Mouse (Mus musculus) CH12.LX (cell line): ENCODE measurements around the gene Tspan4. TPM values are rescaled to one million over a fixed set of nuclear protein-coding genes. Genes with fewer than 3 reads are reported as not detected.

Experiments
- DNase-seq: peaks from one replicate; pipeline ENCODE4 v3.0.0-alpha.2; 2013; ENCODE audit errors: extremely low read depth
- H3K27ac ChIP-seq: 2 replicates; pipeline ENCODE4 v1.5.1; 2012; ENCODE audit warnings: low read depth, mild to moderate bottlenecking, control low read depth, moderate library complexity; ENCODE audit not compliant: insufficient read depth
- H3K27me3 ChIP-seq: replicated peaks from 2 replicates; pipeline ENCODE3; 2012; ENCODE audit warnings: inconsistent platforms
- H3K36me3 ChIP-seq, 2 experiments: replicated peaks in 1 of 2; 2 replicates each; pipeline versions ENCODE3 to v1.6.1; 2012; ENCODE audit warnings: inconsistent platforms in 1 of 2, low read length in 1 of 2, mild to moderate bottlenecking in 1 of 2, mixed read lengths in 1 of 2, moderate library complexity in 1 of 2; ENCODE audit not compliant: control insufficient read depth in 1 of 2, insufficient read depth in 1 of 2
- H3K4me1 ChIP-seq, 2 experiments: 2 replicates each; pipeline ENCODE4 v1.6.1; 2012; ENCODE audit warnings: inconsistent platforms in 1 of 2, moderate library complexity in 1 of 2; ENCODE audit not compliant: insufficient read depth in 2 of 2, control insufficient read depth in 1 of 2
- H3K4me2 ChIP-seq: 2 replicates; pipeline ENCODE4 v1.6.1; 2012; ENCODE audit warnings: low read depth, mild to moderate bottlenecking, control low read depth; ENCODE audit not compliant: poor library complexity, insufficient read depth, severe bottlenecking
- H3K4me3 ChIP-seq, 3 experiments: fragments of 150-350 bp in 1 of 3; sonication (generic) in 1 of 3; replicated peaks in 1 of 3; 2 replicates each; pipeline versions ENCODE3 to v1.5.1; 2011 to 2012; ENCODE audit warnings: low read depth in 2 of 3, low read length in 2 of 3, mild to moderate bottlenecking in 2 of 3, moderate library complexity in 2 of 3, control low read depth in 1 of 3, improper control_type of control experiment in 1 of 3, inconsistent platforms in 1 of 3, mixed read lengths in 1 of 3; ENCODE audit not compliant: poor library complexity in 1 of 3
- H3K79me2 ChIP-seq: replicated peaks from 2 replicates; pipeline ENCODE4 v1.6.1; 2012; ENCODE audit warnings: mild to moderate bottlenecking, moderate library complexity; ENCODE audit not compliant: control insufficient read depth, poor library complexity, insufficient read depth, severe bottlenecking; ENCODE audit errors: extremely low read depth
- H3K9ac ChIP-seq: 2 replicates; pipeline ENCODE4 v1.6.1; 2012; ENCODE audit warnings: low read depth, mild to moderate bottlenecking, control low read depth, moderate library complexity; ENCODE audit not compliant: insufficient read depth
- H3K9me3 ChIP-seq: replicated peaks from 2 replicates; pipeline ENCODE3; 2012; ENCODE audit warnings: low read length, inconsistent platforms, mixed read lengths
- BHLHE40 ChIP-seq: IDR thresholded peaks from 2 replicates; pipeline ENCODE4 v1.6.1; 2011; ENCODE audit warnings: mild to moderate bottlenecking, low read depth, low read length, improper control_type of control experiment
- CHD1 ChIP-seq: IDR thresholded peaks from 2 replicates; pipeline ENCODE4 v1.6.1; 2012; ENCODE audit warnings: low read depth, low read length, improper control_type of control experiment, inconsistent platforms
- CHD2 ChIP-seq: IDR thresholded peaks from 2 replicates; pipeline ENCODE4 v1.6.1; 2011; ENCODE audit warnings: low read length, improper control_type of control experiment
- E2F4 ChIP-seq: IDR thresholded peaks from 2 replicates; pipeline ENCODE4 v1.6.1; 2011; ENCODE audit warnings: low read depth, low read length, improper control_type of control experiment; ENCODE audit not compliant: insufficient replicate concordance
- ELF1 ChIP-seq: IDR thresholded peaks from 2 replicates; pipeline ENCODE4 v1.6.1; 2014; ENCODE audit warnings: low read depth, mild to moderate bottlenecking, inconsistent platforms, low read length, improper control_type of control experiment
- EP300 ChIP-seq: IDR thresholded peaks from 2 replicates; pipeline ENCODE4 v1.6.1; 2011; ENCODE audit warnings: low read length, improper control_type of control experiment
- ETS1 ChIP-seq: conservative IDR thresholded peaks from 2 replicates; pipeline ENCODE4 v1.6.1; 2012; ENCODE audit warnings: low read depth, mild to moderate bottlenecking, inconsistent platforms, low read length, improper control_type of control experiment, moderate library complexity
- HCFC1 ChIP-seq: IDR thresholded peaks from 2 replicates; pipeline ENCODE4 v1.6.1; 2012; ENCODE audit warnings: low read depth, mild to moderate bottlenecking, inconsistent platforms, low read length, improper control_type of control experiment
- JUN ChIP-seq: IDR thresholded peaks from 2 replicates; pipeline ENCODE4 v1.6.1; 2011; ENCODE audit warnings: low read depth, mild to moderate bottlenecking, low read length, improper control_type of control experiment, moderate library complexity; ENCODE audit not compliant: insufficient read depth
- MAX ChIP-seq: IDR thresholded peaks from 2 replicates; pipeline ENCODE4 v1.6.1; 2011; ENCODE audit warnings: low read length, improper control_type of control experiment
- MAZ ChIP-seq: IDR thresholded peaks from 2 replicates; pipeline ENCODE4 v1.6.1; 2012; ENCODE audit warnings: low read depth, mild to moderate bottlenecking, inconsistent platforms, low read length, improper control_type of control experiment, moderate library complexity
- MEF2A ChIP-seq: IDR thresholded peaks from 2 replicates; pipeline ENCODE4 v1.6.1; 2014; ENCODE audit warnings: low read depth, mild to moderate bottlenecking, inconsistent platforms, low read length, improper control_type of control experiment, borderline replicate concordance
- NELFE ChIP-seq: IDR thresholded peaks from 2 replicates; pipeline ENCODE4 v1.6.1; 2011; ENCODE audit warnings: low read depth, low read length, improper control_type of control experiment
- NRF1 ChIP-seq: IDR thresholded peaks from 2 replicates; pipeline ENCODE4 v1.6.1; 2014; ENCODE audit warnings: low read depth, mild to moderate bottlenecking, inconsistent platforms, low read length, improper control_type of control experiment, moderate library complexity
- PAX5 ChIP-seq: IDR thresholded peaks from 2 replicates; pipeline ENCODE4 v1.6.1; 2012; ENCODE audit warnings: low read length, inconsistent platforms, mixed read lengths
- POLR2A ChIP-seq: IDR thresholded peaks from 2 replicates; pipeline ENCODE4 v1.6.1; 2011; ENCODE audit warnings: low read depth, mild to moderate bottlenecking, improper control_type of control experiment, low read length
- RAD21 ChIP-seq: IDR thresholded peaks from 2 replicates; pipeline ENCODE4 v1.6.1; 2011; ENCODE audit warnings: low read depth, mild to moderate bottlenecking, low read length, improper control_type of control experiment, moderate library complexity
- SIN3A ChIP-seq: IDR thresholded peaks from 2 replicates; pipeline ENCODE4 v1.6.1; 2012; ENCODE audit warnings: low read length, improper control_type of control experiment, inconsistent platforms
- TCF12 ChIP-seq: IDR thresholded peaks from 2 replicates; pipeline ENCODE4 v1.6.1; 2014; ENCODE audit warnings: low read depth, mild to moderate bottlenecking, inconsistent platforms, low read length, improper control_type of control experiment
- dilution Hi-C: fragments of 300-500 bp; cut with MboI; formaldehyde crosslinking; loops from 2 replicates; pipeline ENCODE4 v1.14.3; 2020; ENCODE audit warnings: low sequenced_read_pairs; ENCODE audit not compliant: extremely low pct_unique_long_range_greater_than_20kb, extremely low pct_ligation_motif_present
- in situ Hi-C: fragments of 300-500 bp; cut with MboI; formaldehyde crosslinking; loops from 3 replicates; pipeline ENCODE4 v1.14.3; 2019; ENCODE audit warnings: low sequenced_read_pairs, low pct_ligation_motif_present, low pct_unique_long_range_greater_than_20kb, mixed read lengths
- polyA plus RNA-seq: library from polyadenylated mRNA; unstranded; fragments of >175 nt; gene quantifications from 2 replicates; pipeline ENCODE4 v1.2.1, GENCODE M21; 2012; ENCODE audit warnings: low read depth; ENCODE audit not compliant: insufficient read length
- total RNA-seq, 2 experiments: library from RNA; depleted of rRNA; stranded (reverse); fragments of 300-350 nt in 1 of 2; fragments of >200 nt in 1 of 2; gene quantifications; 2 replicates each; pipeline ENCODE4 v1.2.3; 2012 to 2014

Tspan4 gene
- total and polyA plus RNA-seq, 3 experiments, result 21.2 to 28.9 (median 28.4) TPM

- H3K79me2 ChIP-seq, result no peaks in the 10 kb centered on the region
Measured at GRCm38 (mm10) chr7:141467230-141468030, 7.6 kb upstream of the Tspan4 start, which contains the start of gene Cd151. Gene Cd151 (plus strand): TSS chr7:141467392.

GRCm38 (mm10) chr7:141468164-141468521 is 6.9 kb upstream of the Tspan4 start:
- Histone ChIP-seq H3K79me2 (peaks cover 5% of the 10 kb centered on the region; the same call in 1 of the 2 replicates), H3K27ac (peak overlapping the region; percentile 48), H3K9ac (peak overlapping the region; percentile 28), H3K9me3 (no peaks in the 10 kb centered on the region), H3K36me3 (peaks cover 27 to 40% of the 10 kb centered on the region in 2 experiments), H3K27me3 (no peaks in the 10 kb centered on the region), H3K4me1 (peaks cover 26 to 51% of the 10 kb centered on the region in 2 experiments), H3K4me3 (peak overlapping the region; percentile 67 to 84 (median 79)), H3K4me2 (peak overlapping the region; percentile 97)
- in situ Hi-C loops, result no loop called here
- no peak for TF ChIP-seq EP300
- TF ChIP-seq CHD1, result no peak
- no peak for TF ChIP-seq MAX
- dilution Hi-C loops, result no loop called here
- DNase-seq, result no peak

More at GRCm38 (mm10) chr7:141467230-141468030, 7.6 kb upstream of the Tspan4 start, which contains the start of gene Cd151:
- H3K9me3 ChIP-seq, result no peaks in the 10 kb centered on the region
- in situ Hi-C loops (no loop called here), dilution Hi-C loops (no loop called here)
- peak within 1 kb of the TSS; percentile 67 to 84 (median 79) for H3K4me3 ChIP-seq
- DNase-seq, result peak; percentile 77
- no peak for TF ChIP-seq JUN
- peak; percentile 57 for TF ChIP-seq NRF1
- peak; percentile 9; the same call in 1 of the 2 replicates for TF ChIP-seq SIN3A
- no peak for TF ChIP-seq E2F4
- peak; percentile 38; the same call in 1 of the 2 replicates for TF ChIP-seq CHD2
- TF ChIP-seq MAZ, result peak; percentile 73; the same call in 1 of the 2 replicates
- peak; percentile 83; the same call in 1 of the 2 replicates for TF ChIP-seq CHD1
- peak; percentile 23 for TF ChIP-seq HCFC1
- peak; percentile 84 for TF ChIP-seq POLR2A
- TF ChIP-seq BHLHE40, result peak; percentile 86
- TF ChIP-seq TCF12, result peak; percentile 48; the same call in 1 of the 2 replicates
- no peak for TF ChIP-seq PAX5
- no peak for TF ChIP-seq MEF2A
- TF ChIP-seq EP300, result no peak; the same call in 1 of the 2 replicates
- TF ChIP-seq ELF1, result peak; percentile 54; the same call in 1 of the 2 replicates
- peak; percentile 40; the same call in 1 of the 2 replicates for TF ChIP-seq ETS1
- TF ChIP-seq NELFE, result peak; percentile 57
- TF ChIP-seq RAD21, result no peak
- peaks cover 26 to 49% of the 10 kb centered on the region in 2 experiments for H3K4me1 ChIP-seq
- peak within 1 kb of the TSS; percentile 48 for H3K27ac ChIP-seq
- no peaks in the 10 kb centered on the region for H3K27me3 ChIP-seq
- peaks cover 22 to 34% of the 10 kb centered on the region in 2 experiments for H3K36me3 ChIP-seq
- H3K4me2 ChIP-seq, result peak within 1 kb of the TSS; percentile 97
- peak within 1 kb of the TSS; percentile 66 for H3K9ac ChIP-seq
